Mouse (Mus musculus) limb, embryonic 14.5 days (tissue): ENCODE measurements around the gene Adcy10. TPM values are rescaled to one million over a fixed set of nuclear protein-coding genes. Genes with fewer than 3 reads are reported as not detected.

Source experiments
- ATAC-seq: fragments of 200-750 bp; cut with Nextera tagmentation; 2 replicates; pipeline ENCODE4 v1.8.0; 2017; ENCODE audit warnings: low read depth, moderate number of reproducible peaks, moderate TSS enrichment; ENCODE audit not compliant: low FRiP score
- DNase-seq: peaks from one replicate; pipeline ENCODE4 v3.0.0-alpha.2; 2015; ENCODE audit warnings: low spot score
- H3K27ac ChIP-seq: fragments of 300-500 bp; sonication (generic); replicated peaks from 2 replicates; pipeline ENCODE4 v1.5.1; 2014; ENCODE audit warnings: low read depth, mild to moderate bottlenecking, low read length, moderate library complexity, mixed read lengths
- H3K27me3 ChIP-seq: fragments of 300-500 bp; sonication (generic); 2 replicates; pipeline ENCODE4 v1.6.1; 2014; ENCODE audit warnings: low read length, mixed read lengths; ENCODE audit not compliant: control insufficient read depth, insufficient read depth
- H3K36me3 ChIP-seq: fragments of 300-500 bp; sonication (generic); 2 replicates; pipeline ENCODE4 v1.6.1; 2014; ENCODE audit warnings: mild to moderate bottlenecking, low read length, moderate library complexity, mixed read lengths; ENCODE audit not compliant: control insufficient read depth, insufficient read depth
- H3K4me1 ChIP-seq: fragments of 300-500 bp; sonication (generic); 2 replicates; pipeline ENCODE4 v1.6.1; 2014; ENCODE audit warnings: antibody characterized with exemption, low read length, mixed read lengths; ENCODE audit not compliant: control insufficient read depth, insufficient read depth
- H3K4me2 ChIP-seq: fragments of 300-500 bp; sonication (generic); replicated peaks from 2 replicates; pipeline ENCODE4 v1.6.1; 2014; ENCODE audit warnings: low read depth, mild to moderate bottlenecking, low read length, moderate library complexity; ENCODE audit not compliant: severe bottlenecking
- H3K4me3 ChIP-seq: fragments of 300-500 bp; sonication (generic); replicated peaks from 2 replicates; pipeline ENCODE4 v1.5.1; 2014; ENCODE audit warnings: low read length
- H3K9ac ChIP-seq: fragments of 300-500 bp; sonication (generic); 2 replicates; pipeline ENCODE4 v1.6.1; 2014; ENCODE audit warnings: mild to moderate bottlenecking, low read depth, low read length, moderate library complexity; ENCODE audit not compliant: severe bottlenecking
- H3K9me3 ChIP-seq: fragments of 300-500 bp; sonication (generic); 2 replicates; pipeline ENCODE4 v1.6.1; 2016; ENCODE audit warnings: low read length; ENCODE audit not compliant: control insufficient read depth
- POLR2A ChIP-seq: fragments of 200-500 bp; IDR thresholded peaks from 2 replicates; pipeline ENCODE4 v1.8.0; 2012; ENCODE audit warnings: inconsistent platforms, mild to moderate bottlenecking, moderate library complexity, borderline replicate concordance; ENCODE audit not compliant: insufficient read depth, insufficient read length; ENCODE audit errors: extremely low read depth
- WGBS: fragments of 180-500 bp; shearing (Covaris S2); extraction: QIAGEN DNeasy Blood & Tissue Kit; methylation state at CpG from one replicate; pipeline ENCODE4 v1.1.7; 2014; 5-methylcytosine and 5-hydroxymethylcytosine counted together
- polyA plus RNA-seq, 2 experiments: library from polyadenylated mRNA; depleted of rRNA in 1 of 2; stranded (reverse) in 1 of 2; unstranded in 1 of 2; fragments of >200 nt; fragmentation: Nextera tagmentation in 1 of 2; extraction: Ambion mirVana in 1 of 2; gene quantifications; 2 replicates each; pipeline versions ENCODE4 v1.2.1 to v1.2.3; 2012 to 2014

Gene Adcy10
- polyA plus RNA-seq, 2 experiments, result 0.08 TPM; not detected in 1

- ATAC-seq (no peak), DNase-seq (no peak)
- Histone ChIP-seq H3K4me3 (no peak overlapping the region), H3K4me1 (no peaks in the 10 kb centered on the region), H3K9me3 (no peaks in the 10 kb centered on the region), H3K27ac (no peak overlapping the region), H3K36me3 (no peaks in the 10 kb centered on the region), H3K27me3 (no peaks in the 10 kb centered on the region), H3K4me2 (no peak overlapping the region), H3K9ac (no peak overlapping the region)
- 92% methylated on average over 4 of the region's 4 CpGs for WGBS
- no peak for TF ChIP-seq POLR2A
Observed at GRCm38 (mm10) chr1:165565283-165565682, 80.3 kb downstream of the Adcy10 start.

DNA sequence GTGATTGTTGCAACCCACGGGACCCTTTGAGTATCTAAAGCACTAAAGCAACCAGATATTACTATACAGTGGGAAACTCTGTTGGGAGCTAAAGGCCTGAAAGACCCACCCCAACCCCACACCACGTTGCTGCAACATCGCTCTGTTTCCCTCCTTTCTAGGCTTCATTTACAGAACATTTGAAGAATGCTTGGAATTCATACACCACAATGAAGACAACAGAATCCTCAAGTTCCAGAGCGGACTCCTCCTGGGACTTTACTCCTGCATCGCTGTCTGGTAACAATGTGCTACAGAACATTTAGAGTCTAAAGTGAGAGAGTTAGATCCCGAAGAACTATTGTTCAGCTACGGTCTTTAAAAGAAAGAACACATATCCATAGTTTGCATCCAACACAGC, 82.5 kb downstream of the Adcy10 start:
- H3K4me3 ChIP-seq, result no peak overlapping the region
- H3K36me3 ChIP-seq, result no peaks in the 10 kb centered on the region
- DNase-seq (no peak), ATAC-seq (no peak)
- no peaks in the 10 kb centered on the region for H3K9me3 ChIP-seq
- TF ChIP-seq POLR2A, result no peak
- H3K27me3 ChIP-seq, result no peaks in the 10 kb centered on the region
- H3K27ac ChIP-seq, result no peak overlapping the region
- H3K4me2 ChIP-seq, result no peak overlapping the region
- no peaks in the 10 kb centered on the region for H3K4me1 ChIP-seq
- 71% methylated on average over 7 of the region's 7 CpGs for WGBS
- no peak overlapping the region for H3K9ac ChIP-seq

DNA sequence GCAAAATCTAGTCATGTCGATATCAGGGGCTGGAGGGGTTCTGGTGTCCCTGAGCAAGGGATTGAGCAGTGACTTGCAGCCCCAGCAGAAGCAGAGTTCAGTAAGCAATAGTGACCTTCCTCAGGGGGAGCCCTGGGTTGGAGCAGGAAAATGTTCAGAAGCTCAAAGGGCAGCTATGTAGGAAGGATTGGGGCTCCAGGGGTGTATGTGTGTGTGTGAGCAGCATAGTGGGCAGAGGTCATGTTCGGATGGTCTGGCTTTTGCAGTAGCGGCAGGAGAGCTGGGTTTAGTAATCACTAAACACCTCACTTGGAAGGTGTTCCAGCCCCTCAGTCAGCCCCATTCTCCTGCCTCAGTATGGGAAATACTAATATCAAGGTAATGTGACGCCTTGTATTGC, 91.0 kb downstream of the Adcy10 start:
- TF ChIP-seq POLR2A, result no peak
- 77% methylated on average over 4 of the region's 4 CpGs for WGBS
- Histone ChIP-seq H3K4me2 (no peak overlapping the region), H3K9me3 (peaks cover 5% of the 10 kb centered on the region; the same call in 1 of the 2 replicates), H3K4me1 (no peaks in the 10 kb centered on the region), H3K4me3 (no peak overlapping the region), H3K27ac (no peak overlapping the region), H3K9ac (no peak overlapping the region), H3K27me3 (no peaks in the 10 kb centered on the region), H3K36me3 (no peaks in the 10 kb centered on the region)
- ATAC-seq (no peak), DNase-seq (no peak)

DNA sequence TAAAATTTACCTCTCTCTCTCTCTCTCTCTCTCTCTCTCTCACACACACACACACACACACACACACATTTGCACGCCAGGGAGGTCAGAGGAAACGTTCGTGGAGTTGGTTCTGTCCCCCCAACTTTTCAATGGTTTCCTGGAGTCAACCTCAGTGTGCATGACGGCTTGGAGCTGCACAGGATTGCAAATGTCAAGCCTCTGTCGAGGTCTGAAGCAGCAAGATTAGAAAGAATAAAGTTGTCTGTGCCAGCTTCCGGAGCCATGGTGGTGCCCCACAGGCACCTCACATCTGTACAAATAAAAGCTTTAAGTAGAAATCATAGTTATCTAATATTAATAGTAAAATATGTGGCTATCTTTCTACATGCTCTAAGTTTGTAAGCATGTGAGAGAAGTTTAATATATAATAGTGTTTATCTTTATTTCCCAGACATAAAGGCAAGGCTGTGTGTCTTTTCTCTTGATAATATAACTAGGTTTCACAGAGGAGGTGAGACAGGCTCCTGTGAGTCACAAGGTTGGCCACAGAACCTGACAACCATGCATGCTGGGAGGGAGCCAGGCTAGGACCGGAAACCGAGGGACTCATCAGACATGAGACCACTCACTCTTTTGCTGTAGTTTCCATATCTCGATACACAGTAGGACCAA, 91.6 kb downstream of the Adcy10 start:
- H3K9ac ChIP-seq, result no peak overlapping the region
- H3K4me3 ChIP-seq, result no peak overlapping the region
- no peak for ATAC-seq
- H3K27me3 ChIP-seq, result no peaks in the 10 kb centered on the region
- no peak for DNase-seq
- TF ChIP-seq POLR2A, result no peak
- no peak overlapping the region for H3K27ac ChIP-seq
- no peaks in the 10 kb centered on the region for H3K4me1 ChIP-seq
- no peak overlapping the region for H3K4me2 ChIP-seq
- H3K9me3 ChIP-seq, result peaks cover 5% of the 10 kb centered on the region; the same call in 1 of the 2 replicates
- 81% methylated on average over 9 of the region's 9 CpGs for WGBS
- H3K36me3 ChIP-seq, result no peaks in the 10 kb centered on the region

DNA sequence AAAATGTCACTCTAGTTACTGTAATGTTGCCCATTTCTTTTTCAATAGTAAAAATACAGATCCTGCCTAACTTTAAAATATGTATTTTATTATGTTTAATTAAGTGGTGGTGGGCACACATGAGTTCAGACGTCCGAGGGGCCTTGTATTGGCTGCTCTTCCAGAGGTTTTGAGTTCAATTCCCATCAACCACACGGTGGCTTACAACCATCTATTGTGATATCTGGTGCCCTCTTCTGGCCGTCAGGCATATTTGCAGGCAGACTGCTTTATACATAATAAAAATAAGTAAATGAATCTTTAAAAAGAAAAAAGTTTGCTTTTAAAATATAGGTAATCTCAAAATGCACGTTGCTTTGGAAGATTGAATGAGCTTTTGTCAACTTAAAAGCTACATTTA, 94.3 kb downstream of the Adcy10 start:
- no peaks in the 10 kb centered on the region for H3K4me1 ChIP-seq
- no peak overlapping the region for H3K9ac ChIP-seq
- H3K4me2 ChIP-seq, result no peak overlapping the region
- no peak overlapping the region for H3K4me3 ChIP-seq
- 49% methylated on average over 5 of the region's 5 CpGs for whole genome bisulfite sequencing
- DNase-seq (no peak), ATAC-seq (no peak)
- no peak for TF ChIP-seq POLR2A
- H3K36me3 ChIP-seq, result no peaks in the 10 kb centered on the region
- H3K9me3 ChIP-seq, result peaks cover 5% of the 10 kb centered on the region; the same call in 1 of the 2 replicates
- H3K27ac ChIP-seq, result no peak overlapping the region
- H3K27me3 ChIP-seq, result no peaks in the 10 kb centered on the region
